Mouse (Mus musculus) lung, adult 2 months (tissue): ENCODE data around the gene Ugt1a9. TPM values are rescaled to one million over a fixed set of nuclear protein-coding genes. Genes with fewer than 3 reads are reported as not detected.
"Not testable (repeated sequence)": the region's sequence is repeated elsewhere in the genome, so short reads cannot be mapped to it uniquely, and the experiment has no call there.

Source experiments
- DNase-seq: peaks from one replicate; pipeline ENCODE4 v3.0.0; 2022
- H3K4me1 ChIP-seq: fragments of 200-500 bp; 2 replicates; pipeline ENCODE4 v1.6.1; 2011; ENCODE audit warnings: low read length; ENCODE audit not compliant: control insufficient read depth, insufficient read depth
- H3K4me3 ChIP-seq: fragments of 200-500 bp; replicated peaks from 2 replicates; pipeline ENCODE3; 2011; ENCODE audit warnings: low read depth, mild to moderate bottlenecking, control low read depth, low read length; ENCODE audit errors: extremely low read depth
- CTCF ChIP-seq: fragments of 200-500 bp; IDR thresholded peaks from 2 replicates; pipeline ENCODE4 v1.5.1; 2011; ENCODE audit warnings: mild to moderate bottlenecking, low read length, control low read depth; ENCODE audit not compliant: insufficient read depth
- POLR2A ChIP-seq: fragments of 200-500 bp; IDR thresholded peaks from 2 replicates; pipeline ENCODE4 v1.6.1; 2011; ENCODE audit warnings: low read depth, mild to moderate bottlenecking, control low read depth, low read length, borderline replicate concordance; ENCODE audit errors: extremely low read depth
- WGBS: fragments of 180-500 bp; shearing (Covaris S2); methylation state at CpG from one replicate; pipeline ENCODE4 v1.1.7; 2018; 5-methylcytosine and 5-hydroxymethylcytosine counted together
- polyA plus RNA-seq: library from polyadenylated mRNA; depleted of rRNA; stranded (reverse); fragments of >200 nt; gene quantifications from 2 replicates; pipeline ENCODE4 v1.2.3, GENCODE M21; 2012

Gene Ugt1a9
- polyA plus RNA-seq, 1 experiment = 0.09 TPM

- TF ChIP-seq CTCF (no peak), POLR2A (no peak)
- 53% methylated on average over 1 of the region's 1 CpGs for WGBS
Observed at GRCm38 (mm10) chr1:88086125-88086524, 15.5 kb downstream of the Ugt1a9 start.

GRCm38 (mm10) chr1:88087513-88087912 is 16.9 kb downstream of the Ugt1a9 start, which contains the start of gene Ugt1a8:
Gene Ugt1a8, plus strand, starts transcription at chr1:88087813.
- no peak for DNase-seq
- WGBS = 59% methylated on average over 3 of the region's 3 CpGs
- Histone ChIP-seq H3K4me1 (no peaks in the 10 kb centered on the region), H3K4me3 (no peak within 1 kb of the TSS)
- TF ChIP-seq CTCF (no peak), POLR2A (no peak)

More at GRCm38 (mm10) chr1:88086125-88086524, 15.5 kb downstream of the Ugt1a9 start:
- no peak for DNase-seq
- Histone ChIP-seq H3K4me3 (no peak overlapping the region), H3K4me1 (no peaks in the 10 kb centered on the region)

- no peak for TF ChIP-seq CTCF
- no peak for TF ChIP-seq POLR2A
- Histone ChIP-seq H3K4me1 (no peaks in the 10 kb centered on the region; the same call in 1 of the 2 replicates), H3K4me3 (no peak overlapping the region)
- no peak for DNase-seq
Observed at GRCm38 (mm10) chr1:88092341-88092740, 21.7 kb downstream of the Ugt1a9 start.

GRCm38 (mm10) chr1:88094270-88094676 is 23.7 kb downstream of the Ugt1a9 start:
- 45% methylated on average over 3 of the region's 3 CpGs for WGBS
- TF ChIP-seq CTCF = peak; percentile 41; the same call in 1 of the 2 replicates
- not testable (repeated sequence) for DNase-seq, H3K4me3 ChIP-seq, H3K4me1 ChIP-seq

- peak; percentile 32 for DNase-seq
- no peak for TF ChIP-seq CTCF
- no peak for TF ChIP-seq POLR2A
- no peaks in the 10 kb centered on the region; the same call in 1 of the 2 replicates for H3K4me1 ChIP-seq
- 20% methylated on average over 10 of the region's 10 CpGs for WGBS
- H3K4me3 ChIP-seq = peak within 1 kb of the TSS; percentile 66
Observed at GRCm38 (mm10) chr1:88094941-88095492, 24.4 kb downstream of the Ugt1a9 start, which contains the start of gene Ugt1a7c. Gene Ugt1a7c, plus strand, starts transcription at chr1:88095062.

GRCm38 (mm10) chr1:88098546-88098945 is 27.9 kb downstream of the Ugt1a9 start:
- not testable (repeated sequence) for DNase-seq, H3K4me3 ChIP-seq, H3K4me1 ChIP-seq
- WGBS = 75% methylated on average over 3 of the region's 3 CpGs

DNA sequence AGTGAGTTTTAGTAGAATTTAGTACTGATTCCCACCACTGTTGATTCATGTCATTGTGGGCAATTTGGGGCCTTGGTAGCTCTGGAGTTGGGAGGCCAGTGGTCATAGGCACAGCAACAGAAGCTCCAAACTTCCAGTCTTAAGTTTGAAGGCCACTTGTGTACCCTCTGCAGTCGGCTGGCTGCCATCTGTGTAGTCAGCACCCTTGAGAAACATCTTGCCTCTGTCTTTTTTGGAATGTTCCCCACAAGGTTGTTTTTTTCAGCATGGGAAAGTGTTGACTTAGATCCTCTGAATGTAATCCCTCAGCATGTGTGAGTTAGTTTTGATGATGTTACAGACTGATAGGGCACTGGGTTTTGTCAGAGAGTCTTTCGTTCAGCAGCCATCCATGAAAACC is 29.1 kb downstream of the Ugt1a9 start:
- 67% methylated on average over 2 of the region's 2 CpGs for WGBS
- H3K4me1 ChIP-seq, H3K4me3 ChIP-seq, DNase-seq: not testable (repeated sequence)

GRCm38 (mm10) chr1:88103019-88103418 is 32.4 kb downstream of the Ugt1a9 start, which contains the start of gene Ugt1a6b:
Gene Ugt1a6b, plus strand, starts transcription at chr1:88103252.
- H3K4me1 ChIP-seq, H3K4me3 ChIP-seq, DNase-seq: not testable (repeated sequence)
- 24% methylated on average over 3 of the region's 3 CpGs for WGBS

DNA sequence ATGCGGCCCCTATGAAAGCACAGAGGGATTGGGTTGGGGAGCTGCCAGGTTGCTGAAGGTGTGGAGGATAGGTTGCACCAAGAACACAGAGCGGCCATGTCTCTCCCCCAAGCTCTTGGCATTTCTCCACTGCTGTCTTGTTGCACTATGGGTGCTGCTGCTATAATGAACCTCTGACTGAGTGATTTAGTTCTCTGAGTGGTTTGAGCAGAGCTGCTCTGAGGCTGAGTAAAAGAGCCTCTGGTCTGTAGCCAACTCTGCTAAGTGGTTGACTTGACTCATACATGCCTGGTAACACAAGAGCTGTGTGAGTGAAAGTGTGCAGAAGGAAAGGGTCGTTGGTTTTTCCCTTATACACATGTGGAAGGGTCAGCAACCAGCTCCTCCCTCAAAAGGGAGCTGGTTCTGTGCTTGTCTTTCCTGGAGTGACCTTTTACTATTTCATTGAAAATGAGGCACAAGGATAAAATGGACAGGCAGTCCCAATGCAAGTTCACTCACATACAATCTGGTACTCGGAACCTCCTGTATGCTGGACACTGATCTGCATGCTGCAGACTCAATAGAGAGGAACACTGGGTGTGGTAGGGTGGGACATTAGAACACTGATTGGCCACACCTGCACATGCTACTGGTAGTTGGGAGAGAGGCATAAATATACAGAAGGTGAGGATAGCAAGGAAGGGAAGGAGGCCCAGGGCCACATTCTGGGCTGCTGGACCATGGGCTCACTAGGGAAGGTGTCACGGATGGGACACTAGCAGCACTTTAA is 33.3 kb downstream of the Ugt1a9 start:
- not testable (repeated sequence) for H3K4me1 ChIP-seq, H3K4me3 ChIP-seq, DNase-seq
- WGBS = 65% methylated on average over 4 of the region's 5 CpGs

DNA sequence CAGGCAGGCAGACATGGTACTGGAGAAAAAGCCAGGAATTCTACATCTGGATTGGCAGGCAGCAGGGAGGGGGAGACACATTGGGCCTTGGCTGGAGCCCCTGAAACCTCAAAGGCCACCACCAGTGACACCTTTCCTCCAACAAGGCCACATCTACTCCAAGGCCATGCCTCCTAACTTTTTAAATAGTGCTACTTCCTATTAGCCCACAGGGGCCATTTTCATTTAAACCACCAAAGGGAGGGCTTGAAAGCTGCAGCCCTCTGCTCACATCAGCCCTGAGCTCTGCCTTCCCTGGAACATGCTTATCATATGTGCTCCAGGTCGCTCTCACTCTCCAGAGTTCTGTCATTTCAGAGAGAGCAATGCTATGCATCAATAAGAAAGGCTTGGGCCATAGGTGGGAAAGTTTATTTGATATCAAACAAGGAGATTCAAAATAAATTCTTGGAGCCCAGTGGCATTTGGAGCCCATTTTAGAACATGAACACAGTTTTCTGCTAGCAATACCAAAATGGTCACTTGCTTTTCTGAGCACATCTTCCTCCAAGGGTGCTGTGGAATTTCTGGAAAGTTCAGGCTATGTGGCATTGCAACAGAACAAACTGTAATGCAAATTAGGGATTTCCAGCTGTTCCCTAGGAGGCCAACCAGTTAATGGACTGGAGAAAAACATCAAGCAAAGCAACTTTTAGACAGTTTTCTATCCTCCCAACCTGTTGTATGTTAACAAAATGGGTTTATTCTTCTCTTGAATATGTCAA is 34.2 kb downstream of the Ugt1a9 start:
- DNase-seq = no peak
- Histone ChIP-seq H3K4me1 (no peaks in the 10 kb centered on the region; the same call in 1 of the 2 replicates), H3K4me3 (no peak overlapping the region)
- WGBS = 92% methylated on average over 1 of the region's 1 CpGs
- no peak for TF ChIP-seq POLR2A
